Mouse (Mus musculus): ENCODE results near the gene Dpf2.

DNA sequence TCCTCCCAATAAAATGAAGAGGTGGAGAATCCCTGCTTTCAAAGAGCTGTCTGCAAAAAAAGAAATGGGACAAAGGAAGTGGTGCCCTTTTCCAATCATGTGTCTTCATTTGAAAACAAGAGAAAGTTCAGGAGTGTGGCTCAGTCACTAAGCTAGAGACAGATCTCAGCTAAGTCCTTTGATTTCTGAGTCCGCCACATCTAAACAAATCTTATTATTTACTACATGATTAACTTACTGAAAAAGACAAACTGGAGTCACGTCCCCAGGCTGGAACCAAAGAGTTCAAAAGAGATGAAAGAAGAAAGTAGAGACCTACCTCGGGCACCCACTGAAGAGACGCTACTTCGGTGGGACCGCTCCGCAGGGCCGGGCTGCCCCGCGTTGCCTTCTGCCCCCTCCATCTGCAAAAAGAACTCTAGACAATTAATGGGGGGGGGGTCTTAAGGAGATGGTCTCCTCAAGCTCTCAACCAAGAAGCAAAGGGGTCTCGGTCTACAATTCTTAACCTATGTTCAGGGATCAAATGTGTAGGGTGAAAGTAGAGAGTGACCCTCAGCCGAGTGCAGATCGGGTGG is 38.3 kb downstream of the Dpf2 start:
- TF ChIP-seq CTCF (IDR thresholded peaks at IDR 0.05; ENCODE audit: low read depth) = no peak
- TF ChIP-seq EP300 (IDR thresholded peaks at IDR 0.05; ENCODE audit: low read depth) = no peak
